Mouse (Mus musculus): ENCODE results near the gene Rp9.

Rp9 gene

GRCm38 (mm10) chr9:22469643-22470042 lies at the start of gene Rp9:
Rp9 (minus strand) TSS chr9:22469743.
- DNase-seq (ENCODE audit: low spot score): no peak

GRCm38 (mm10) chr9:22518394-22519041 lies 49.0 kb upstream of the Rp9 start:
- DNase-seq (ENCODE audit: low spot score): no peak

GRCm38 (mm10) chr9:22515076-22515475 lies 45.5 kb upstream of the Rp9 start:
- DNase-seq (ENCODE audit: low spot score): no peak

GRCm38 (mm10) chr9:22505574-22505973 lies 36.0 kb upstream of the Rp9 start:
- DNase-seq (ENCODE audit: low spot score): peak; percentile 24

- DNase-seq (ENCODE audit: low spot score): no peak
These were observed 34.0 kb upstream of the Rp9 start for GRCm38 (mm10) chr9:22503581-22503980.

GRCm38 (mm10) chr9:22502972-22503371 lies 33.4 kb upstream of the Rp9 start:
- no peak for DNase-seq (ENCODE audit: low spot score)

GRCm38 (mm10) chr9:22497021-22497767 lies 27.7 kb upstream of the Rp9 start:
- DNase-seq (ENCODE audit: low spot score): no peak

GRCm38 (mm10) chr9:22495133-22495532 lies 25.6 kb upstream of the Rp9 start:
- DNase-seq (ENCODE audit: low spot score): no peak

GRCm38 (mm10) chr9:22494203-22494807 lies 24.8 kb upstream of the Rp9 start:
- DNase-seq (ENCODE audit: low spot score): no peak

GRCm38 (mm10) chr9:22488963-22489362 lies 19.4 kb upstream of the Rp9 start:
- peak; percentile 24 for DNase-seq (ENCODE audit: low spot score)

- DNase-seq (ENCODE audit: low spot score): no peak
These were observed 16.7 kb upstream of the Rp9 start for GRCm38 (mm10) chr9:22486211-22486610.

GRCm38 (mm10) chr9:22484562-22485308 lies 15.2 kb upstream of the Rp9 start:
- DNase-seq (ENCODE audit: low spot score): no peak

GRCm38 (mm10) chr9:22483866-22484561 lies 14.5 kb upstream of the Rp9 start:
- DNase-seq (ENCODE audit: low spot score): no peak

- no peak for DNase-seq (ENCODE audit: low spot score)
These were observed 9.4 kb upstream of the Rp9 start for GRCm38 (mm10) chr9:22478946-22479345.

- peak; percentile 3 for DNase-seq (ENCODE audit: low spot score)
These were observed 6.7 kb upstream of the Rp9 start for GRCm38 (mm10) chr9:22476265-22476664.

- DNase-seq (ENCODE audit: low spot score): peak; percentile 97
These were observed 5.9 kb upstream of the Rp9 start, which contains the start of gene Bbs9 for GRCm38 (mm10) chr9:22475424-22475868. Bbs9 (plus strand) TSS chr9:22475715.

GRCm38 (mm10) chr9:22468899-22469259 lies 664 bp downstream of the Rp9 start:
- no peak for DNase-seq (ENCODE audit: low spot score)

- DNase-seq (ENCODE audit: low spot score): peak; percentile 91
These were observed 1.2 kb downstream of the Rp9 start for GRCm38 (mm10) chr9:22468170-22468898.

- peak; percentile 66 for DNase-seq (ENCODE audit: low spot score)
These were observed 2.0 kb downstream of the Rp9 start for GRCm38 (mm10) chr9:22467371-22468169.

- no peak for DNase-seq (ENCODE audit: low spot score)
These were observed 3.3 kb downstream of the Rp9 start for GRCm38 (mm10) chr9:22466212-22466611.

All from yolk sac, embryonic 10.5 days (tissue).